Mouse (Mus musculus) embryonic fibroblast, embryonic 13.5 days (primary cell): ENCODE data around the gene F2rl3. TPM values are rescaled to one million over a fixed set of nuclear protein-coding genes. Genes with fewer than 3 reads are reported as not detected.

Source experiments
- H3K27ac ChIP-seq: 2 replicates; pipeline ENCODE4 v1.5.1; 2012; ENCODE audit warnings: low read length, control low read depth, inconsistent platforms; ENCODE audit not compliant: insufficient read depth
- H3K4me1 ChIP-seq: 2 replicates; pipeline ENCODE4 v1.6.1; 2011; ENCODE audit warnings: low read length; ENCODE audit not compliant: control insufficient read depth, insufficient read depth
- H3K4me3 ChIP-seq: 2 replicates; pipeline ENCODE4 v1.5.1; 2011; ENCODE audit warnings: mild to moderate bottlenecking, control low read depth, low read length; ENCODE audit not compliant: insufficient read depth
- CTCF ChIP-seq: IDR thresholded peaks from 2 replicates; pipeline ENCODE4 v1.5.1; 2011; ENCODE audit warnings: mild to moderate bottlenecking, control low read depth, low read length, moderate library complexity, borderline replicate concordance; ENCODE audit not compliant: insufficient read depth
- POLR2A ChIP-seq: IDR thresholded peaks from 2 replicates; pipeline ENCODE4 v1.6.1; 2011; ENCODE audit warnings: low read depth, mild to moderate bottlenecking, control low read depth, low read length, moderate library complexity
- polyA plus RNA-seq: library from polyadenylated mRNA; stranded (reverse); fragments of >200 nt; gene quantifications from 2 replicates; pipeline ENCODE4 v1.2.4, GENCODE M21; 2011; ENCODE audit warnings: low read depth; ENCODE audit not compliant: missing spikeins, insufficient read length

F2rl3 gene
- polyA plus RNA-seq, 1 experiment, result not detected

- TF ChIP-seq POLR2A (no peak), CTCF (no peak)
- Histone ChIP-seq H3K4me3 (no peak overlapping the region), H3K27ac (no peak overlapping the region), H3K4me1 (no peaks in the 10 kb centered on the region)
Measured at GRCm38 (mm10) chr8:72760216-72760615, 1.5 kb upstream of the F2rl3 start.

- Histone ChIP-seq H3K4me3 (no peak overlapping the region), H3K27ac (no peak overlapping the region), H3K4me1 (no peaks in the 10 kb centered on the region)
- TF ChIP-seq POLR2A (no peak), CTCF (no peak)
Measured at GRCm38 (mm10) chr8:72762306-72762705, 626 bp downstream of the F2rl3 start.

GRCm38 (mm10) chr8:72765696-72766095 lies 4.0 kb downstream of the F2rl3 start:
- Histone ChIP-seq H3K4me3 (no peak overlapping the region), H3K27ac (no peak overlapping the region), H3K4me1 (no peaks in the 10 kb centered on the region)
- TF ChIP-seq CTCF (no peak), POLR2A (no peak)

GRCm38 (mm10) chr8:72766777-72767176 lies 5.1 kb downstream of the F2rl3 start:
- H3K4me3 ChIP-seq, result no peak overlapping the region
- H3K4me1 ChIP-seq, result no peaks in the 10 kb centered on the region
- no peak overlapping the region for H3K27ac ChIP-seq
- TF ChIP-seq CTCF (no peak), POLR2A (no peak)

GRCm38 (mm10) chr8:72777797-72778196 lies 16.1 kb downstream of the F2rl3 start:
- TF ChIP-seq CTCF (no peak), POLR2A (no peak)
- Histone ChIP-seq H3K27ac (no peak overlapping the region), H3K4me1 (no peaks in the 10 kb centered on the region)

GRCm38 (mm10) chr8:72780644-72781043 lies 19.0 kb downstream of the F2rl3 start:
- Histone ChIP-seq H3K4me3 (no peak overlapping the region), H3K4me1 (no peaks in the 10 kb centered on the region), H3K27ac (no peak overlapping the region)
- TF ChIP-seq CTCF, result no peak
- TF ChIP-seq POLR2A, result no peak

More at GRCm38 (mm10) chr8:72777797-72778196, 16.1 kb downstream of the F2rl3 start:
- H3K4me3 ChIP-seq, result no peak overlapping the region

GRCm38 (mm10) chr8:72801583-72801982 lies 39.9 kb downstream of the F2rl3 start:
- TF ChIP-seq POLR2A (no peak), CTCF (no peak)
- H3K27ac ChIP-seq, result no peak overlapping the region
- no peak overlapping the region for H3K4me3 ChIP-seq
- H3K4me1 ChIP-seq, result no peaks in the 10 kb centered on the region

GRCm38 (mm10) chr8:72812690-72813089 lies 51.0 kb downstream of the F2rl3 start:
- Histone ChIP-seq H3K4me1 (no peaks in the 10 kb centered on the region), H3K27ac (no peak overlapping the region), H3K4me3 (no peak overlapping the region)
- TF ChIP-seq POLR2A (no peak), CTCF (no peak)

Other genes starting within 250 kb of the F2rl3 start
- gene Med26, start 213.6 kb upstream of the F2rl3 start, polyA plus RNA-seq, result 6.4 and 7.5 TPM in 2 replicates
- 68.9 and 104 TPM in 2 replicates for gene Smim7, start 190.8 kb upstream of the F2rl3 start, polyA plus RNA-seq
- 12.0 and 14.4 TPM in 2 replicates for gene Tmem38a, start 189.8 kb upstream of the F2rl3 start, polyA plus RNA-seq
- gene Nwd1, start 115.2 kb upstream of the F2rl3 start, polyA plus RNA-seq, result not detected in 2 replicates
- gene Sin3b, start 38.6 kb upstream of the F2rl3 start, polyA plus RNA-seq, result 95.0 and 97.8 TPM in 2 replicates